Mouse (Mus musculus): ENCODE results near the gene Ccdc146. TPM values are rescaled to one million over a fixed set of nuclear protein-coding genes. Genes with fewer than 3 reads are reported as not detected.
"Not testable (repeated sequence)": the region's sequence is repeated elsewhere in the genome, so short reads cannot be mapped to it uniquely, and the experiment has no call there.

Ccdc146 gene
- polyA plus RNA-seq, 1 experiment = 1.3 TPM

GRCm38 (mm10) chr5:21358648-21359047, 65.8 kb downstream of the Ccdc146 start:
- DNase-seq = no peak
- 69% methylated on average over 3 of the region's 3 CpGs for whole genome bisulfite sequencing
- H3K4me1 ChIP-seq (ENCODE audit: control insufficient read depth, insufficient read depth, low read length) = no peaks in the 10 kb centered on the region
- no peak overlapping the region for H3K4me3 ChIP-seq (replicated peaks; ENCODE audit: extremely low read depth, low read depth, low read length)
- TF ChIP-seq POLR2A (IDR thresholded peaks at IDR 0.05; ENCODE audit: borderline replicate concordance, extremely low read depth, low read depth, low read length) (no peak), CTCF (IDR thresholded peaks at IDR 0.05; ENCODE audit: insufficient read depth, low read length) (no peak)

GRCm38 (mm10) chr5:21351678-21352077, 72.8 kb downstream of the Ccdc146 start:
- H3K4me3 ChIP-seq (replicated peaks; ENCODE audit: extremely low read depth, low read depth, low read length) = no peak overlapping the region
- no peaks in the 10 kb centered on the region for H3K4me1 ChIP-seq (ENCODE audit: control insufficient read depth, insufficient read depth, low read length)
- no peak for DNase-seq
- no peak for TF ChIP-seq CTCF (IDR thresholded peaks at IDR 0.05; ENCODE audit: insufficient read depth, low read length)
- no peak for TF ChIP-seq POLR2A (IDR thresholded peaks at IDR 0.05; ENCODE audit: borderline replicate concordance, extremely low read depth, low read depth, low read length)

- Histone ChIP-seq H3K4me1 (ENCODE audit: control insufficient read depth, insufficient read depth, low read length) (no peaks in the 10 kb centered on the region), H3K4me3 (replicated peaks; ENCODE audit: extremely low read depth, low read depth, low read length) (no peak overlapping the region)
- TF ChIP-seq CTCF (IDR thresholded peaks at IDR 0.05; ENCODE audit: insufficient read depth, low read length) (no peak), POLR2A (IDR thresholded peaks at IDR 0.05; ENCODE audit: borderline replicate concordance, extremely low read depth, low read depth, low read length) (no peak)
- WGBS = 65% methylated on average over 7 of the region's 7 CpGs
- no peak for DNase-seq
These were observed 76.1 kb downstream of the Ccdc146 start for GRCm38 (mm10) chr5:21348366-21348765.

GRCm38 (mm10) chr5:21342265-21342664, 82.2 kb downstream of the Ccdc146 start:
- not testable (repeated sequence) for H3K4me1 ChIP-seq (ENCODE audit: control insufficient read depth, insufficient read depth, low read length); DNase-seq; H3K4me3 ChIP-seq (replicated peaks; ENCODE audit: extremely low read depth, low read depth, low read length)

- no peak for DNase-seq
- no peaks in the 10 kb centered on the region; the same call in 1 of the 2 replicates for H3K4me1 ChIP-seq (ENCODE audit: control insufficient read depth, insufficient read depth, low read length)
- H3K4me3 ChIP-seq (replicated peaks; ENCODE audit: extremely low read depth, low read depth, low read length) = no peak overlapping the region
- TF ChIP-seq POLR2A (IDR thresholded peaks at IDR 0.05; ENCODE audit: borderline replicate concordance, extremely low read depth, low read depth, low read length) (no peak), CTCF (IDR thresholded peaks at IDR 0.05; ENCODE audit: insufficient read depth, low read length) (no peak)
- 65% methylated on average over 1 of the region's 1 CpGs for WGBS
These were observed 92.4 kb downstream of the Ccdc146 start for GRCm38 (mm10) chr5:21332119-21332518.

GRCm38 (mm10) chr5:21331656-21332055, 92.8 kb downstream of the Ccdc146 start:
- TF ChIP-seq CTCF (IDR thresholded peaks at IDR 0.05; ENCODE audit: insufficient read depth, low read length) (no peak), POLR2A (IDR thresholded peaks at IDR 0.05; ENCODE audit: borderline replicate concordance, extremely low read depth, low read depth, low read length) (no peak)
- no peak for DNase-seq
- WGBS = 43% methylated on average over 5 of the region's 5 CpGs
- H3K4me3 ChIP-seq (replicated peaks; ENCODE audit: extremely low read depth, low read depth, low read length) = no peak overlapping the region
- H3K4me1 ChIP-seq (ENCODE audit: control insufficient read depth, insufficient read depth, low read length) = no peaks in the 10 kb centered on the region; the same call in 1 of the 2 replicates

- 63% methylated on average over 11 of the region's 11 CpGs for whole genome bisulfite sequencing
- no peak for TF ChIP-seq POLR2A (IDR thresholded peaks at IDR 0.05; ENCODE audit: borderline replicate concordance, extremely low read depth, low read depth, low read length)
- TF ChIP-seq CTCF (IDR thresholded peaks at IDR 0.05; ENCODE audit: insufficient read depth, low read length) = no peak
- DNase-seq = no peak
- Histone ChIP-seq H3K4me3 (replicated peaks; ENCODE audit: extremely low read depth, low read depth, low read length) (no peak overlapping the region), H3K4me1 (ENCODE audit: control insufficient read depth, insufficient read depth, low read length) (no peaks in the 10 kb centered on the region; the same call in 1 of the 2 replicates)
These were observed 94.5 kb downstream of the Ccdc146 start for GRCm38 (mm10) chr5:21329672-21330665.

- DNase-seq = no peak
- Histone ChIP-seq H3K4me1 (ENCODE audit: control insufficient read depth, insufficient read depth, low read length) (no peaks in the 10 kb centered on the region; the same call in 1 of the 2 replicates), H3K4me3 (replicated peaks; ENCODE audit: extremely low read depth, low read depth, low read length) (no peak overlapping the region)
- 62% methylated on average over 1 of the region's 1 CpGs for WGBS
- TF ChIP-seq POLR2A (IDR thresholded peaks at IDR 0.05; ENCODE audit: borderline replicate concordance, extremely low read depth, low read depth, low read length) (no peak), CTCF (IDR thresholded peaks at IDR 0.05; ENCODE audit: insufficient read depth, low read length) (no peak)
These were observed 95.9 kb downstream of the Ccdc146 start for GRCm38 (mm10) chr5:21328560-21328959.

- Histone ChIP-seq H3K4me1 (ENCODE audit: control insufficient read depth, insufficient read depth, low read length) (no peaks in the 10 kb centered on the region), H3K4me3 (replicated peaks; ENCODE audit: extremely low read depth, low read depth, low read length) (no peak overlapping the region)
- no peak for TF ChIP-seq POLR2A (IDR thresholded peaks at IDR 0.05; ENCODE audit: borderline replicate concordance, extremely low read depth, low read depth, low read length)
- peak; percentile 90 for TF ChIP-seq CTCF (IDR thresholded peaks at IDR 0.05; ENCODE audit: insufficient read depth, low read length)
- WGBS = 28% methylated on average over 1 of the region's 1 CpGs
- DNase-seq = peak; percentile 61
These were observed 98.0 kb downstream of the Ccdc146 start for GRCm38 (mm10) chr5:21326494-21326893.

- DNase-seq = no peak
- Histone ChIP-seq H3K4me1 (ENCODE audit: control insufficient read depth, insufficient read depth, low read length) (no peaks in the 10 kb centered on the region), H3K4me3 (replicated peaks; ENCODE audit: extremely low read depth, low read depth, low read length) (no peak overlapping the region)
- TF ChIP-seq POLR2A (IDR thresholded peaks at IDR 0.05; ENCODE audit: borderline replicate concordance, extremely low read depth, low read depth, low read length) (no peak), CTCF (IDR thresholded peaks at IDR 0.05; ENCODE audit: insufficient read depth, low read length) (no peak)
- 66% methylated on average over 2 of the region's 2 CpGs for WGBS
These were observed 104.3 kb downstream of the Ccdc146 start for GRCm38 (mm10) chr5:21320138-21320537.

Data from lung, adult 2 months (tissue).